Mouse (Mus musculus): ENCODE measurements around the gene Usp4. TPM values are rescaled to one million over a fixed set of nuclear protein-coding genes. Genes with fewer than 3 reads are reported as not detected.
A peak's percentile ranks its signal among the peaks of the same experiment; 100 is the strongest.

Usp4 gene
- polyA plus RNA-seq, 1 experiment from 2014 or later: 100.0 TPM

DNA sequence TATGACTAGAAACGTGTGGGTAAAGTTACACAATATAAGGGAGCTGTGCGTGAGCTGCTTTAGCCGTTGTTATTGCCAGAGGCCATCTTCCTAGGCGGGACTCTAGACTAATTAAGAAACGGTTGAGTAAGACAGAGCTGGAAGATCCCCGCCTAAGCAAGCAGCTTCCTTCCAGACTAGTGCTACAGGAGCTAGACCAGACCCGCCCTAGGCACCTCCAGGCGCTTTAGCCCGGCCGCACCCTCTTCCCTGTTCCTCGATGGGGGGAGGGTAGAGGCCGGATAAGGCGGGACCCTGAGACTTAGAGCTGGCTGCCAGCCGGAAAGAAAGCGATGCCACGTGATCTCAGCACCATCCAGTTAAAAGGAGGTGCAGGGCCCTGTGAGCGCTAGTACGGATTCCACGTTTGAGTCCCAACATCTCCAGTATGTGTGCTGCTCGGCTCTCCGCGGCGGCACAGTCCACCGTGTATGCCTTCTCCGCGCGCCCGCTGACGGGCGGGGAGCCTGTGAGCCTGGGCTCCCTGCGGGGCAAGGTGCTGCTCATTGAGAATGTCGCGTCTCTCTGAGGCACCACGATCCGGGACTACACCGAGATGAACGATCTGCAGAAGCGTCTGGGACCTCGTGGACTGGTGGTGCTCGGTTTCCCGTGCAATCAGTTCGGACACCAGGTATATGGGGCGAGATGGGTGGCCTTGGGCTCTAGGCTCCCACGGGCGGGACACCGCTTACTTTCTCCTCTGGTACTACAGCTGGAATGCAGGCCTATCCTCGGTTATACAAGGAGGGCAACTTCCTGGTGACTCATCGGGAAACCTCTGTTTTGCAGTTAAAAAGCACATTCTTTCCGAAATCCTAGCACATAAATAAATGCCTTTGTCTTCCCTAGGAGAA lies 8.5 kb upstream of the Usp4 start, which contains the start of gene Gpx1:
Gene Gpx1 (plus strand): TSS at position 18 of the 896 bp plus-strand sequence.
- ATAC-seq (replicated peaks; ENCODE audit: insufficient number of reproducible peaks, low FRiP score, low TSS enrichment): peak; percentile 95

DNA sequence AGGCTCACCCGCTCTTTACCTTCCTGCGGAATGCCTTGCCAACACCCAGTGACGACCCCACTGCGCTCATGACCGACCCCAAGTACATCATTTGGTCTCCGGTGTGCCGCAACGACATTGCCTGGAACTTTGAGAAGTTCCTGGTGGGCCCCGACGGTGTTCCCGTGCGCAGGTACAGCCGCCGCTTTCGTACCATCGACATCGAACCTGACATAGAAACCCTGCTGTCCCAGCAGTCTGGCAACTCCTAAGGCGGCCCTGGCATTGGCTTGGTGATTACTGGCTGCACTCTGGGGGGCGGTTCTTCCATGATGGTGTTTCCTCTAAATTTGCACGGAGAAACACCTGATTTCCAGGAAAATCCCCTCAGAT lies 7.8 kb upstream of the Usp4 start:
- ATAC-seq (replicated peaks; ENCODE audit: insufficient number of reproducible peaks, low FRiP score, low TSS enrichment): no peak
- Histone ChIP-seq H3K4me2 (peak overlapping the region; percentile 77), H3K4me1 (ENCODE audit: control insufficient read depth, insufficient read depth, low read length) (peaks cover 26% of the 10 kb centered on the region), H3K4me3 (ENCODE audit: low read depth, low read length) (peak overlapping the region; percentile 85), H3K36me3 (ENCODE audit: control insufficient read depth, insufficient read depth, low read length) (peaks cover 6% of the 10 kb centered on the region), H3K9ac (ENCODE audit: low read depth, low read length) (peak overlapping the region; percentile 97), H3K27ac (ENCODE audit: low read depth, low read length) (peak overlapping the region; percentile 98), H3K27me3 (ENCODE audit: control insufficient read depth, insufficient read depth, low read length) (no peaks in the 10 kb centered on the region), H3K9me3 (replicated peaks; ENCODE audit: control insufficient read depth, low read length) (no peaks in the 10 kb centered on the region)
- 6% methylated on average over 20 of the region's 20 CpGs for WGBS (ENCODE audit: insufficient replicate concordance)

More for the DNA sequence above, 8.5 kb upstream of the Usp4 start, which contains the start of gene Gpx1:
- Histone ChIP-seq H3K27ac (ENCODE audit: low read depth, low read length) (peak within 1 kb of the TSS; percentile 98), H3K9ac (ENCODE audit: low read depth, low read length) (peak within 1 kb of the TSS; percentile 97), H3K9me3 (replicated peaks; ENCODE audit: control insufficient read depth, low read length) (no peaks in the 10 kb centered on the region), H3K27me3 (ENCODE audit: control insufficient read depth, insufficient read depth, low read length) (no peaks in the 10 kb centered on the region), H3K36me3 (ENCODE audit: control insufficient read depth, insufficient read depth, low read length) (peaks cover 12% of the 10 kb centered on the region), H3K4me2 (peak within 1 kb of the TSS; percentile 77), H3K4me3 (ENCODE audit: low read depth, low read length) (peak within 1 kb of the TSS; percentile 85), H3K4me1 (ENCODE audit: control insufficient read depth, insufficient read depth, low read length) (peaks cover 26% of the 10 kb centered on the region)
- WGBS (ENCODE audit: insufficient replicate concordance): under 1% methylated on average over 49 of the region's 49 CpGs

- H3K4me2 ChIP-seq: peak overlapping the region; percentile 77
- H3K4me1 ChIP-seq (ENCODE audit: control insufficient read depth, insufficient read depth, low read length): peaks cover 26% of the 10 kb centered on the region
- H3K36me3 ChIP-seq (ENCODE audit: control insufficient read depth, insufficient read depth, low read length): no peaks in the 10 kb centered on the region; the same call in 1 of the 2 replicates
- WGBS (ENCODE audit: insufficient replicate concordance): 48% methylated on average over 10 of the region's 10 CpGs
- H3K27me3 ChIP-seq (ENCODE audit: control insufficient read depth, insufficient read depth, low read length): no peaks in the 10 kb centered on the region
- peak overlapping the region; percentile 85 for H3K4me3 ChIP-seq (ENCODE audit: low read depth, low read length)
- peak overlapping the region; percentile 98 for H3K27ac ChIP-seq (ENCODE audit: low read depth, low read length)
- no peaks in the 10 kb centered on the region for H3K9me3 ChIP-seq (replicated peaks; ENCODE audit: control insufficient read depth, low read length)
- peak; percentile 64 for ATAC-seq (replicated peaks; ENCODE audit: insufficient number of reproducible peaks, low FRiP score, low TSS enrichment)
- H3K9ac ChIP-seq (ENCODE audit: low read depth, low read length): peak overlapping the region; percentile 97
Measured at GRCm38 (mm10) chr9:108340258-108341138, 7.2 kb upstream of the Usp4 start.

DNA sequence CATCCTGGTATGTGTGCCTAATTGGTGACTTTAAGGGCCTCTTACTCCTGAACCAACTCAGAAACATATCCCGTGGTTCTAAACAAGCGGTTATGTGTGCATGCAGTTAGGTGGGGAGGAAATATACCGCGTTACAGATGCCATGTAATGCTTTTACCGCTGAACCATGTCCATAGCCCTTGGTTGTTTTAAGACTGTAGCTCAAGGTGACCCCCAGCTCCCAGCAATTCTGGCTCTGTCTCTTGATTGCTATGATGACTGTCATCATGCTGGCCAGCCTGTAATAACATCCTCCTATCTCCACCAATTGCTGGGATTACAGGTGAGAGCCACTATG lies 6.5 kb upstream of the Usp4 start:
- no peaks in the 10 kb centered on the region for H3K27me3 ChIP-seq (ENCODE audit: control insufficient read depth, insufficient read depth, low read length)
- H3K4me1 ChIP-seq (ENCODE audit: control insufficient read depth, insufficient read depth, low read length): peaks cover 26% of the 10 kb centered on the region
- H3K9me3 ChIP-seq (replicated peaks; ENCODE audit: control insufficient read depth, low read length): no peaks in the 10 kb centered on the region
- H3K27ac ChIP-seq (ENCODE audit: low read depth, low read length): peak overlapping the region; percentile 98
- H3K36me3 ChIP-seq (ENCODE audit: control insufficient read depth, insufficient read depth, low read length): no peaks in the 10 kb centered on the region; the same call in 1 of the 2 replicates
- ATAC-seq (replicated peaks; ENCODE audit: insufficient number of reproducible peaks, low FRiP score, low TSS enrichment): no peak
- WGBS (ENCODE audit: insufficient replicate concordance): 79% methylated on average over 5 of the region's 5 CpGs
- peak overlapping the region; percentile 23; the same call in 1 of the 2 replicates for H3K4me3 ChIP-seq (ENCODE audit: low read depth, low read length)
- H3K9ac ChIP-seq (ENCODE audit: low read depth, low read length): peak overlapping the region; percentile 97
- H3K4me2 ChIP-seq: peak overlapping the region; percentile 77

- H3K4me2 ChIP-seq: peak overlapping the region; percentile 77
- ATAC-seq (replicated peaks; ENCODE audit: insufficient number of reproducible peaks, low FRiP score, low TSS enrichment): no peak
- peak overlapping the region; percentile 28; the same call in 1 of the 2 replicates for H3K9ac ChIP-seq (ENCODE audit: low read depth, low read length)
Measured at GRCm38 (mm10) chr9:108341801-108342200, 5.9 kb upstream of the Usp4 start.

DNA sequence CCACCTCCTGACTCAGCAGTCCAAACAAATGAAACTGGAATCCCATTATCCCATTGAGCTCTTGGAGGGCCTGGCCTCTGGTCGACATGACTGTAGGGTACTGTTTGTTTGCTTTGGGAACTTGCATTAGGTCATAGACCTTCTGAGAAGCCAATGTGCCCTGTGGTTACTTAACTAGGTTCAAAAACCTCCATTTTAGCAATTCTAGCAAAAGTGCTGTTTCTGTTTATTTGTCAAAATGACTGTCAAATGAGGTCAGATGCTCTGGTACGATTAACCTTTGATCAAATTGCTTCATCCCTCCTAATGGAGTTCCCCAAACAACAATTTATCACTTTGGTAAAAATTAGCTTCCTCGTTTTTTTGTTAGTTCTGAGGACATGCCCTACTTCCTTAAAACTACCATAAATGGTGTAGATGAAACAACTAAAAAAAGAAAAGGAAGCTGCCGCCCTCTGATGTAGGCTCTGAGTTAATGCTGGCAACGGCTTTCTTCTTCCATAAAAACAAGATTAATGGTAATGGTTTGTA lies 5.3 kb upstream of the Usp4 start:
- Histone ChIP-seq H3K27me3 (ENCODE audit: control insufficient read depth, insufficient read depth, low read length) (no peaks in the 10 kb centered on the region), H3K36me3 (ENCODE audit: control insufficient read depth, insufficient read depth, low read length) (no peaks in the 10 kb centered on the region; the same call in 1 of the 2 replicates), H3K4me3 (ENCODE audit: low read depth, low read length) (no peak overlapping the region), H3K9me3 (replicated peaks; ENCODE audit: control insufficient read depth, low read length) (no peaks in the 10 kb centered on the region), H3K27ac (ENCODE audit: low read depth, low read length) (peak overlapping the region; percentile 98; the same call in 1 of the 2 replicates), H3K4me2 (no peak overlapping the region), H3K4me1 (ENCODE audit: control insufficient read depth, insufficient read depth, low read length) (peaks cover 26% of the 10 kb centered on the region), H3K9ac (ENCODE audit: low read depth, low read length) (no peak overlapping the region)
- ATAC-seq (replicated peaks; ENCODE audit: insufficient number of reproducible peaks, low FRiP score, low TSS enrichment): no peak
- WGBS (ENCODE audit: insufficient replicate concordance): 50% methylated on average over 5 of the region's 5 CpGs

More at GRCm38 (mm10) chr9:108341801-108342200, 5.9 kb upstream of the Usp4 start:
- H3K4me1 ChIP-seq (ENCODE audit: control insufficient read depth, insufficient read depth, low read length): peaks cover 26% of the 10 kb centered on the region
- no peak overlapping the region for H3K4me3 ChIP-seq (ENCODE audit: low read depth, low read length)
- H3K27ac ChIP-seq (ENCODE audit: low read depth, low read length): peak overlapping the region; percentile 98
- H3K27me3 ChIP-seq (ENCODE audit: control insufficient read depth, insufficient read depth, low read length): no peaks in the 10 kb centered on the region
- H3K36me3 ChIP-seq (ENCODE audit: control insufficient read depth, insufficient read depth, low read length): no peaks in the 10 kb centered on the region; the same call in 1 of the 2 replicates
- no peaks in the 10 kb centered on the region for H3K9me3 ChIP-seq (replicated peaks; ENCODE audit: control insufficient read depth, low read length)

DNA sequence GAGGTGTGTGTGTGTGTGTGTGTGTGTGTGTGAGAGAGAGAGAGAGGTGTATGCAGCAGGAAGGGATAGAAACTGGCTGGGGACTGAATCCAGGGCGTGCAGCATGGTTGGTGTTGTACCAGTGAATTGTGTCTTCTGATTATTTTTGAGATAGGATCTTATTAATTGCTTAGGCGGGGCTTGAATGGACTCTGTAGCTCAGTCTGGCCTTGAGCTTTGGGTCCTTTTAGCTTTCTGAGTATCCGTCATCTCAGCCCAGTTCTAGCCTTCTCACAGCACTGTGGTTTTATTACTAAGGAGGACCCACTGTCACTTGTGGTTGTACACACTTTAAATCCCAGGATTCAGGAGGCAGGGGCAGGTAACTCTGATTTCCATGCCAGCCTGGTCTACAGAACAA lies 4.3 kb upstream of the Usp4 start:
- Histone ChIP-seq H3K4me1 (ENCODE audit: control insufficient read depth, insufficient read depth, low read length) (peaks cover 25% of the 10 kb centered on the region), H3K36me3 (ENCODE audit: control insufficient read depth, insufficient read depth, low read length) (no peaks in the 10 kb centered on the region), H3K27me3 (ENCODE audit: control insufficient read depth, insufficient read depth, low read length) (no peaks in the 10 kb centered on the region), H3K4me3 (ENCODE audit: low read depth, low read length) (no peak overlapping the region), H3K9me3 (replicated peaks; ENCODE audit: control insufficient read depth, low read length) (no peaks in the 10 kb centered on the region), H3K4me2 (no peak overlapping the region), H3K27ac (ENCODE audit: low read depth, low read length) (0 out of 2 replicates have a peak overlapping the region, but pooled peaks have one; percentile 22), H3K9ac (ENCODE audit: low read depth, low read length) (no peak overlapping the region; the same call in 1 of the 2 replicates)
- 84% methylated on average over 3 of the region's 3 CpGs for WGBS (ENCODE audit: insufficient replicate concordance)
- no peak for ATAC-seq (replicated peaks; ENCODE audit: insufficient number of reproducible peaks, low FRiP score, low TSS enrichment)

GRCm38 (mm10) chr9:108343835-108344234 lies 3.8 kb upstream of the Usp4 start:
- no peaks in the 10 kb centered on the region for H3K9me3 ChIP-seq (replicated peaks; ENCODE audit: control insufficient read depth, low read length)
- no peak overlapping the region for H3K4me3 ChIP-seq (ENCODE audit: low read depth, low read length)
- no peak overlapping the region; the same call in 1 of the 2 replicates for H3K9ac ChIP-seq (ENCODE audit: low read depth, low read length)
- peaks cover 26% of the 10 kb centered on the region for H3K4me1 ChIP-seq (ENCODE audit: control insufficient read depth, insufficient read depth, low read length)
- H3K4me2 ChIP-seq: no peak overlapping the region
- WGBS (ENCODE audit: insufficient replicate concordance): 96% methylated on average over 1 of the region's 1 CpGs
- no peaks in the 10 kb centered on the region for H3K36me3 ChIP-seq (ENCODE audit: control insufficient read depth, insufficient read depth, low read length)
- ATAC-seq (replicated peaks; ENCODE audit: insufficient number of reproducible peaks, low FRiP score, low TSS enrichment): no peak
- no peaks in the 10 kb centered on the region for H3K27me3 ChIP-seq (ENCODE audit: control insufficient read depth, insufficient read depth, low read length)
- H3K27ac ChIP-seq (ENCODE audit: low read depth, low read length): no peak overlapping the region
